Mouse (Mus musculus) bone marrow, adult 2 months (tissue): ENCODE results near the gene Tmem56. TPM values are rescaled to one million over a fixed set of nuclear protein-coding genes. Genes with fewer than 3 reads are reported as not detected.

Experiments used
- H3K27ac ChIP-seq: fragments of 200-500 bp; 2 replicates; pipeline ENCODE4 v1.5.1; 2012; ENCODE audit warnings: low read depth, mild to moderate bottlenecking, control low read depth, inconsistent platforms, low read length; ENCODE audit not compliant: control insufficient read depth, poor library complexity, insufficient read depth
- H3K4me1 ChIP-seq: fragments of 200-500 bp; 2 replicates; pipeline ENCODE4 v1.6.1; 2011; ENCODE audit warnings: low read length; ENCODE audit not compliant: control insufficient read depth, insufficient read depth
- H3K4me3 ChIP-seq: fragments of 200-500 bp; replicated peaks from 2 replicates; pipeline ENCODE3; 2011; ENCODE audit warnings: mild to moderate bottlenecking, low read depth, low read length, control low read depth; ENCODE audit not compliant: control insufficient read depth
- CTCF ChIP-seq: fragments of 200-500 bp; IDR thresholded peaks from 2 replicates; pipeline ENCODE4 v1.5.1; 2011; ENCODE audit warnings: low read length, control low read depth; ENCODE audit not compliant: control insufficient read depth, insufficient read depth
- POLR2A ChIP-seq: fragments of 200-500 bp; IDR thresholded peaks from 2 replicates; pipeline ENCODE4 v1.6.1; 2011; ENCODE audit warnings: low read depth, mild to moderate bottlenecking, control low read depth, low read length, borderline replicate concordance; ENCODE audit not compliant: control insufficient read depth
- WGBS: fragments of 180-500 bp; shearing (Covaris S2); methylation state at CpG from one replicate; pipeline ENCODE4 v1.1.7; 2018; 5-methylcytosine and 5-hydroxymethylcytosine counted together
- polyA plus RNA-seq: library from polyadenylated mRNA; stranded (reverse); fragments of >200 nt; gene quantifications from 2 replicates; pipeline ENCODE4 v1.2.4, GENCODE M21; 2011; ENCODE audit warnings: low replicate concordance; ENCODE audit not compliant: missing spikeins, insufficient read depth, insufficient read length

Tmem56 gene
- polyA plus RNA-seq, 1 experiment: 8.9 TPM

- no peaks in the 10 kb centered on the region for H3K4me1 ChIP-seq
- no peak overlapping the region for H3K27ac ChIP-seq
- TF ChIP-seq POLR2A (no peak), CTCF (no peak)
- no peak overlapping the region for H3K4me3 ChIP-seq
- 36% methylated on average over 9 of the region's 9 CpGs for WGBS
Measured at GRCm38 (mm10) chr3:121174248-121174945, 108.5 kb downstream of the Tmem56 start.

- no peak overlapping the region for H3K27ac ChIP-seq
- TF ChIP-seq CTCF: no peak
- no peak for TF ChIP-seq POLR2A
- no peaks in the 10 kb centered on the region for H3K4me1 ChIP-seq
- WGBS: 82% methylated on average over 2 of the region's 2 CpGs
- no peak overlapping the region for H3K4me3 ChIP-seq
Measured at GRCm38 (mm10) chr3:121172718-121173117, 110.2 kb downstream of the Tmem56 start.

- H3K4me3 ChIP-seq: peak overlapping the region; percentile 41
- 29% methylated on average over 6 of the region's 6 CpGs for WGBS
- no peak overlapping the region for H3K27ac ChIP-seq
- TF ChIP-seq POLR2A: no peak
- TF ChIP-seq CTCF: no peak
- H3K4me1 ChIP-seq: no peaks in the 10 kb centered on the region
Measured at GRCm38 (mm10) chr3:121171872-121172265, 111.0 kb downstream of the Tmem56 start.

- Histone ChIP-seq H3K4me3 (peak within 1 kb of the TSS; percentile 87), H3K27ac (peak within 1 kb of the TSS; percentile 49), H3K4me1 (no peaks in the 10 kb centered on the region)
- peak; percentile 65 for TF ChIP-seq CTCF
- peak; percentile 67; the same call in 1 of the 2 replicates for TF ChIP-seq POLR2A
- 1% methylated on average over 40 of the region's 40 CpGs for WGBS
Measured at GRCm38 (mm10) chr3:121171243-121171871, 111.5 kb downstream of the Tmem56 start, which contains the start of gene Rwdd3. Gene Rwdd3, minus strand, starts transcription at chr3:121171695.

GRCm38 (mm10) chr3:121170631-121171030 is 112.3 kb downstream of the Tmem56 start:
- Histone ChIP-seq H3K4me1 (no peaks in the 10 kb centered on the region), H3K27ac (no peak overlapping the region), H3K4me3 (no peak overlapping the region)
- TF ChIP-seq CTCF: no peak
- no peak for TF ChIP-seq POLR2A
- 30% methylated on average over 7 of the region's 7 CpGs for WGBS

GRCm38 (mm10) chr3:121169092-121169942 is 113.6 kb downstream of the Tmem56 start:
- no peak overlapping the region for H3K27ac ChIP-seq
- no peak for TF ChIP-seq CTCF
- no peak for TF ChIP-seq POLR2A
- no peaks in the 10 kb centered on the region for H3K4me1 ChIP-seq
- no peak overlapping the region for H3K4me3 ChIP-seq
- WGBS: 60% methylated on average over 15 of the region's 15 CpGs

- Histone ChIP-seq H3K4me1 (no peaks in the 10 kb centered on the region), H3K4me3 (no peak overlapping the region), H3K27ac (no peak overlapping the region)
- TF ChIP-seq CTCF (no peak), POLR2A (no peak)
- WGBS: 91% methylated on average over 8 of the region's 8 CpGs
Measured at GRCm38 (mm10) chr3:121168581-121168980, 114.3 kb downstream of the Tmem56 start.
